Mouse (Mus musculus) embryonic facial prominence, embryonic 11.5 days (tissue): ENCODE data around the gene Cyld. TPM values are rescaled to one million over a fixed set of nuclear protein-coding genes. Genes with fewer than 3 reads are reported as not detected.
"Not testable (repeated sequence)": the region's sequence is repeated elsewhere in the genome, so short reads cannot be mapped to it uniquely, and the experiment has no call there.

Experiments
- ATAC-seq: fragments of 200-750 bp; cut with Nextera tagmentation; replicated peaks from 2 replicates; pipeline ENCODE4 v1.8.0; 2017; ENCODE audit warnings: low read depth; ENCODE audit not compliant: insufficient number of reproducible peaks, low FRiP score, low TSS enrichment
- DNase-seq: peaks from one replicate; pipeline ENCODE4 v3.0.0-alpha.2; 2015; ENCODE audit warnings: low spot score
- H3K27ac ChIP-seq: fragments of 300-500 bp; sonication (generic); replicated peaks from 2 replicates; pipeline ENCODE4 v1.5.1; 2014; ENCODE audit warnings: mild to moderate bottlenecking, low read depth, low read length, control low read depth
- H3K27me3 ChIP-seq: fragments of 300-500 bp; sonication (generic); 2 replicates; pipeline ENCODE4 v1.6.1; 2014; ENCODE audit warnings: mild to moderate bottlenecking, low read length, moderate library complexity, mixed read lengths; ENCODE audit not compliant: control insufficient read depth, insufficient read depth
- H3K36me3 ChIP-seq: fragments of 300-500 bp; sonication (generic); replicated peaks from 2 replicates; pipeline ENCODE4 v1.6.1; 2014; ENCODE audit warnings: low read depth, mild to moderate bottlenecking, low read length, moderate library complexity, mixed read lengths; ENCODE audit not compliant: control insufficient read depth, insufficient read depth
- H3K4me1 ChIP-seq: fragments of 300-500 bp; sonication (generic); 2 replicates; pipeline ENCODE4 v1.6.1; 2014; ENCODE audit warnings: low read length, mixed read lengths; ENCODE audit not compliant: control insufficient read depth, insufficient read depth
- H3K4me2 ChIP-seq: fragments of 300-500 bp; sonication (generic); 2 replicates; pipeline ENCODE4 v1.6.1; 2014; ENCODE audit warnings: low read depth, mild to moderate bottlenecking, control low read depth, low read length, moderate library complexity
- H3K4me3 ChIP-seq: fragments of 300-500 bp; sonication (generic); 2 replicates; pipeline ENCODE4 v1.5.1; 2014; ENCODE audit warnings: low read depth, low read length, control low read depth
- H3K9ac ChIP-seq: fragments of 300-500 bp; sonication (generic); replicated peaks from 2 replicates; pipeline ENCODE4 v1.6.1; 2014; ENCODE audit warnings: mild to moderate bottlenecking, control low read depth, low read length
- H3K9me3 ChIP-seq: fragments of 300-500 bp; sonication (generic); replicated peaks from 2 replicates; pipeline ENCODE4 v1.6.1; 2016; ENCODE audit warnings: mild to moderate bottlenecking, low read length, inconsistent platforms, mixed read lengths; ENCODE audit not compliant: control insufficient read depth
- WGBS: fragments of 180-500 bp; shearing (Covaris S2); extraction: QIAGEN DNeasy Blood & Tissue Kit; methylation state at CpG from one replicate; pipeline ENCODE4 v1.1.7; 2014; 5-methylcytosine and 5-hydroxymethylcytosine counted together
- polyA plus RNA-seq: library from polyadenylated mRNA; unstranded; fragments of >200 nt; fragmentation: Nextera tagmentation; extraction: Ambion mirVana; gene quantifications from 2 replicates; pipeline ENCODE4 v1.2.1, GENCODE M21; 2014

The Cyld gene
- polyA plus RNA-seq, 1 experiment from 2014 or later = 14.3 TPM

GRCm38 (mm10) chr8:88781283-88781682 lies 84.5 kb downstream of the Cyld start:
- no peak overlapping the region for H3K9ac ChIP-seq
- H3K9me3 ChIP-seq = no peaks in the 10 kb centered on the region
- no peaks in the 10 kb centered on the region; the same call in 1 of the 2 replicates for H3K27me3 ChIP-seq
- H3K36me3 ChIP-seq = no peaks in the 10 kb centered on the region
- ATAC-seq = no peak
- H3K4me2 ChIP-seq = no peak overlapping the region
- WGBS = 73% methylated on average over 5 of the region's 5 CpGs
- no peaks in the 10 kb centered on the region for H3K4me1 ChIP-seq
- no peak overlapping the region for H3K4me3 ChIP-seq
- no peak overlapping the region for H3K27ac ChIP-seq
- no peak for DNase-seq

GRCm38 (mm10) chr8:88783722-88784121 lies 86.9 kb downstream of the Cyld start:
- H3K4me2 ChIP-seq = no peak overlapping the region
- DNase-seq = no peak
- ATAC-seq = no peak
- no peak overlapping the region for H3K9ac ChIP-seq
- no peaks in the 10 kb centered on the region for H3K4me1 ChIP-seq
- H3K9me3 ChIP-seq = no peaks in the 10 kb centered on the region
- H3K27ac ChIP-seq = no peak overlapping the region
- H3K4me3 ChIP-seq = no peak overlapping the region
- no peaks in the 10 kb centered on the region; the same call in 1 of the 2 replicates for H3K27me3 ChIP-seq
- no peaks in the 10 kb centered on the region for H3K36me3 ChIP-seq
- WGBS = 85% methylated on average over 1 of the region's 1 CpGs

DNA sequence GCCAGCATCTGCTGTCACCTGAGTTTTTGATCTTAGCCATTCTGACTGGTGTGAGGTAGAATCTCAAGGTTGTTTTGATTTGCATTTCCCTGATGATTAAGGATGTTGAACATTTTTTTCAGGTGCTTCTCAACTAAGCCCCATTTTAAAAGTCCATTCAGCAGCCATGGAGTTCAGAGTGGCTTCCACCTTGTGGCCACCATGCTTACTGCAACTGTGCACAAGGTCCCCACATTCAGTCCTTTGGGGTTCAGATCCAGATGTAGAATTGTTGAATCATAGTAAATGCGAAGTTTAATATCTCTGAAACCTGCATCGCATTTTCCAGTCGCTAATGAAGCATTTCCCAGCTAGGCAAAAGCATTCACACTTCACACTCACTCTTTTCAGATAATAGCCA lies 91.5 kb downstream of the Cyld start:
- DNase-seq, H3K27ac ChIP-seq, H3K9ac ChIP-seq, H3K4me1 ChIP-seq, H3K4me3 ChIP-seq, H3K27me3 ChIP-seq, H3K9me3 ChIP-seq, H3K36me3 ChIP-seq, H3K4me2 ChIP-seq, ATAC-seq: not testable (repeated sequence)
- WGBS = 67% methylated on average over 3 of the region's 3 CpGs

- Histone ChIP-seq H3K4me3 (no peak overlapping the region), H3K4me1 (no peaks in the 10 kb centered on the region), H3K27me3 (no peaks in the 10 kb centered on the region), H3K27ac (no peak overlapping the region), H3K9me3 (no peaks in the 10 kb centered on the region), H3K4me2 (no peak overlapping the region), H3K9ac (no peak overlapping the region), H3K36me3 (no peaks in the 10 kb centered on the region)
- WGBS = 65% methylated on average over 8 of the region's 8 CpGs
- DNase-seq (no peak), ATAC-seq (no peak)
Observed at GRCm38 (mm10) chr8:88792691-88793323, 96.0 kb downstream of the Cyld start.

- Histone ChIP-seq H3K27me3 (no peaks in the 10 kb centered on the region), H3K27ac (no peak overlapping the region), H3K9me3 (no peaks in the 10 kb centered on the region), H3K4me3 (no peak overlapping the region), H3K36me3 (no peaks in the 10 kb centered on the region), H3K4me1 (no peaks in the 10 kb centered on the region), H3K9ac (no peak overlapping the region), H3K4me2 (no peak overlapping the region)
- ATAC-seq (no peak), DNase-seq (no peak)
- WGBS = 80% methylated on average over 9 of the region's 9 CpGs
Observed at GRCm38 (mm10) chr8:88793324-88793722, 96.5 kb downstream of the Cyld start.

- WGBS = 91% methylated on average over 24 of the region's 24 CpGs
- ATAC-seq (no peak), DNase-seq (no peak)
- H3K36me3 ChIP-seq = no peaks in the 10 kb centered on the region
- no peaks in the 10 kb centered on the region for H3K4me1 ChIP-seq
- H3K9ac ChIP-seq = no peak overlapping the region
- H3K27ac ChIP-seq = no peak overlapping the region
- no peak overlapping the region for H3K4me3 ChIP-seq
- H3K27me3 ChIP-seq = no peaks in the 10 kb centered on the region
- no peaks in the 10 kb centered on the region for H3K9me3 ChIP-seq
- H3K4me2 ChIP-seq = no peak overlapping the region
Observed at GRCm38 (mm10) chr8:88793746-88794614, 97.2 kb downstream of the Cyld start.

GRCm38 (mm10) chr8:88794615-88794907 lies 97.7 kb downstream of the Cyld start:
- DNase-seq = no peak
- H3K27me3 ChIP-seq = no peaks in the 10 kb centered on the region
- H3K9me3 ChIP-seq = no peaks in the 10 kb centered on the region
- WGBS = 77% methylated on average over 7 of the region's 7 CpGs
- H3K4me1 ChIP-seq = no peaks in the 10 kb centered on the region
- H3K36me3 ChIP-seq = no peaks in the 10 kb centered on the region
- no peak overlapping the region for H3K4me2 ChIP-seq
- no peak overlapping the region for H3K27ac ChIP-seq
- no peak overlapping the region for H3K9ac ChIP-seq
- no peak for ATAC-seq
- no peak overlapping the region for H3K4me3 ChIP-seq

DNA sequence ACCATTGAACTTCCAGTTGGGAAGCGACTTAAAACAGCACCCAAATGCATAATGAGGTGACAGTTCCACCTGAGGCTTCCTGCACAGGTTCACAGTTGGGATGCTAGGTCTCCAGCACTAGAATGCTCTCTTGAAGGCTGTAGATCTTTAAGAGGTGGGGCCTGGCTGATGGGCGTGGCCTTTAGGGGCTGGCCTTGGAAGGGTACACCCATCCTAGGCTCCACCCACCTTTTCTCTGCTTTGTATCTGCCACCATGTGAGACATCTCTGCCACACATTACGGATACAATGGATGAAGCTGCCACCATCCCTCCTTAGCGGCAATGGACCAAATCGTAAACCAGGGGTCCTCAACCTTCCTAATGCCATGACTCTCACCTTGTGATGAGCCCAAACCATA lies 99.1 kb downstream of the Cyld start:
- WGBS = 92% methylated on average over 5 of the region's 5 CpGs
- Histone ChIP-seq H3K4me2 (no peak overlapping the region), H3K9ac (no peak overlapping the region), H3K9me3 (no peaks in the 10 kb centered on the region), H3K27ac (no peak overlapping the region), H3K36me3 (no peaks in the 10 kb centered on the region), H3K27me3 (no peaks in the 10 kb centered on the region), H3K4me1 (no peaks in the 10 kb centered on the region), H3K4me3 (no peak overlapping the region)
- ATAC-seq (no peak), DNase-seq (no peak)
